ENCODE assay signal across 12 mouse cellular contexts in genomic region chr9:99112409-99112808, GRCm38 (mm10). TPM values are rescaled to one million over a fixed set of nuclear protein-coding genes. Genes with fewer than 3 reads are reported as not detected.
DNase-seq lines count a peak whose midpoint lies in the region; ATAC-seq and TF ChIP-seq lines count a peak whose summit lies in the region.
"Had no signal": no experiment of that assay in that cellular context is flagged by ENCODE, and none has a peak within 500 bp of the region (broad histone marks: within the 10 kb centered on the region; RNA-seq: fewer than 3 reads in every experiment).

No protein-coding gene starts in this region.

- peak; percentile 13 for DNase-seq in cerebellum, adult 8-10 months
- no peak for DNase-seq in cerebellum, adult 11-12 months
- peak; percentile 34 to 52 for DNase-seq in left cerebral cortex, postnatal 14 days (ENCODE audit: low spot score in 2 of 2)
- no peak for DNase-seq in left cerebral cortex, adult 11 months (ENCODE audit: low spot score)
- DNase-seq in forebrain, embryonic 14.5 days (ENCODE audit: low spot score) = peak; percentile 86
- peak; percentile 70 for DNase-seq in limb, embryonic 14.5 days (ENCODE audit: low spot score)
- no peak for DNase-seq in kidney, adult 11 months
- no peak for DNase-seq in adrenal gland, adult 8-10 months
- DNase-seq: adrenal gland, adult 2 months; gastrocnemius, postnatal 25 days; kidney, postnatal 14 days; liver, embryonic 13.5 days had no signal

- 0 out of 2 replicates have a peak overlapping the region, but pooled peaks have one; percentile 7 for H3K4me2 ChIP-seq in forebrain, embryonic 14.5 days (ENCODE audit: low read length)
- H3K4me2 ChIP-seq in limb, embryonic 14.5 days (replicated peaks; ENCODE audit: low read depth, low read length, severe bottlenecking) = no peak overlapping the region; the same call in 1 of the 2 replicates
- H3K4me2 ChIP-seq: liver, embryonic 13.5 days had no signal

- no peak overlapping the region for H3K9ac ChIP-seq in forebrain, embryonic 14.5 days (ENCODE audit: low read length)
- no peak overlapping the region for H3K9ac ChIP-seq in limb, embryonic 14.5 days (ENCODE audit: low read depth, low read length, severe bottlenecking)
- H3K9ac ChIP-seq: liver, embryonic 13.5 days had no signal

- no peak overlapping the region for H3K27ac ChIP-seq in forebrain, embryonic 14.5 days (ENCODE audit: low read depth, low read length)
- H3K27ac ChIP-seq in limb, embryonic 14.5 days (replicated peaks; ENCODE audit: low read depth, low read length) = no peak overlapping the region; the same call in 1 of the 2 replicates
- H3K27ac ChIP-seq: liver, embryonic 13.5 days had no signal

- no peak for TF ChIP-seq POLR2A in limb, embryonic 14.5 days (IDR thresholded peaks at IDR 0.05; ENCODE audit: borderline replicate concordance, extremely low read depth, insufficient read depth, insufficient read length)

- no peaks in the 10 kb centered on the region for H3K27me3 ChIP-seq in forebrain, embryonic 14.5 days (replicated peaks; ENCODE audit: control insufficient read depth, insufficient read depth, low read length)
- H3K27me3 ChIP-seq in limb, embryonic 14.5 days (ENCODE audit: control insufficient read depth, insufficient read depth, low read length) = no peaks in the 10 kb centered on the region
- H3K27me3 ChIP-seq: liver, embryonic 13.5 days had no signal

- intact Hi-C loops in left cerebral cortex, postnatal 14 days (cut with DNase I) = no loop called here

- no peaks in the 10 kb centered on the region for H3K36me3 ChIP-seq in forebrain, embryonic 14.5 days (ENCODE audit: control insufficient read depth, insufficient read depth, low read length)
- H3K36me3 ChIP-seq in limb, embryonic 14.5 days (ENCODE audit: control insufficient read depth, insufficient read depth, low read length) = no peaks in the 10 kb centered on the region

- no peaks in the 10 kb centered on the region for H3K9me3 ChIP-seq in forebrain, embryonic 14.5 days (replicated peaks; ENCODE audit: control insufficient read depth, low read length)
- H3K9me3 ChIP-seq in limb, embryonic 14.5 days (ENCODE audit: control insufficient read depth, low read length) = no peaks in the 10 kb centered on the region
- H3K9me3 ChIP-seq: liver, embryonic 13.5 days had no signal

- H3K4me1 ChIP-seq in forebrain, embryonic 14.5 days (ENCODE audit: control insufficient read depth, insufficient read depth, low read length) = peaks cover 17% of the 10 kb centered on the region
- peaks cover 14% of the 10 kb centered on the region for H3K4me1 ChIP-seq in limb, embryonic 14.5 days (ENCODE audit: control insufficient read depth, insufficient read depth, low read length)

- ATAC-seq in forebrain, embryonic 14.5 days = peak; percentile 93
- ATAC-seq in limb, embryonic 14.5 days (ENCODE audit: low FRiP score, low read depth) = no peak

- H3K4me3 ChIP-seq in forebrain, embryonic 14.5 days (ENCODE audit: low read depth, low read length) = no peak overlapping the region
- no peak overlapping the region for H3K4me3 ChIP-seq in limb, embryonic 14.5 days (replicated peaks; ENCODE audit: low read length)
- H3K4me3 ChIP-seq: liver, embryonic 13.5 days had no signal

- 48% methylated on average over 12 of the region's 12 CpGs for WGBS in forebrain, embryonic 14.5 days
- WGBS in limb, embryonic 14.5 days = 49% methylated on average over 12 of the region's 12 CpGs

RNA-seq across cellular contexts. Expression of gene Pik3cb, which starts 28.0 kb away (rescaled TPM):
- 10 to 100 TPM; 19.7 to 21.7 TPM for total RNA-seq in left cerebral cortex, postnatal 14 days (2021)
- 5.0 and 5.2 TPM in 2 replicates for polyA plus RNA-seq in forebrain, embryonic 14.5 days (2014; fragmentation: Nextera tagmentation; extraction: Ambion mirVana)
- polyA plus RNA-seq in limb, embryonic 14.5 days (2012; rRNA removed) = 2.4 and 3.1 TPM in 2 replicates
- 1.0 and 1.1 TPM in 2 replicates for polyA plus RNA-seq in limb, embryonic 14.5 days (2014; fragmentation: Nextera tagmentation; extraction: Ambion mirVana)
- total RNA-seq in adrenal gland, adult 8-10 months (2022) = 10 to 100 TPM; 18.7 to 22.3 (median 19.9) TPM

Comparison
In these comparisons a context has a peak if more than half of its experiments do, and no peak if none do; other contexts are left out.
1. DNase-seq: peak in cerebellum, adult 8-10 months (single experiment), left cerebral cortex, postnatal 14 days (2 of 2), forebrain, embryonic 14.5 days (single experiment) and limb, embryonic 14.5 days (single experiment); none in cerebellum, adult 11-12 months (single experiment), left cerebral cortex, adult 11 months (single experiment), kidney, adult 11 months (single experiment) and adrenal gland, adult 8-10 months (single experiment).